Mouse (Mus musculus) liver, embryonic 16.5 days (tissue): ENCODE data around the gene Lrrc46. TPM values are rescaled to one million over a fixed set of nuclear protein-coding genes. Genes with fewer than 3 reads are reported as not detected.

Experiments
- ATAC-seq: fragments of 200-750 bp; cut with Nextera tagmentation; 2 replicates; pipeline ENCODE4 v1.8.0; 2017; ENCODE audit warnings: low read depth, mild to moderate bottlenecking, moderate number of reproducible peaks, moderate library complexity
- H3K27ac ChIP-seq: fragments of 300-500 bp; sonication (generic); 2 replicates; pipeline ENCODE4 v1.5.1; 2014; ENCODE audit warnings: mild to moderate bottlenecking, low read length
- H3K27me3 ChIP-seq: fragments of 300-500 bp; sonication (generic); 2 replicates; pipeline ENCODE4 v1.6.1; 2014; ENCODE audit warnings: low read depth, low read length, mixed read lengths; ENCODE audit not compliant: control insufficient read depth, insufficient read depth
- H3K36me3 ChIP-seq: fragments of 300-500 bp; sonication (generic); 2 replicates; pipeline ENCODE4 v1.6.1; 2014; ENCODE audit warnings: mild to moderate bottlenecking; ENCODE audit not compliant: control insufficient read depth, insufficient read depth
- H3K4me1 ChIP-seq: fragments of 300-500 bp; sonication (generic); 2 replicates; pipeline ENCODE4 v1.6.1; 2014; ENCODE audit warnings: low read depth, low read length, mixed read lengths; ENCODE audit not compliant: control insufficient read depth
- H3K4me2 ChIP-seq: fragments of 300-500 bp; sonication (generic); 2 replicates; pipeline ENCODE4 v1.6.1; 2014; ENCODE audit warnings: low read depth, low read length, mixed read lengths
- H3K4me3 ChIP-seq: fragments of 300-500 bp; sonication (generic); 2 replicates; pipeline ENCODE4 v1.5.1; 2014; ENCODE audit warnings: low read depth, mild to moderate bottlenecking, low read length
- H3K9ac ChIP-seq: fragments of 300-500 bp; sonication (generic); 2 replicates; pipeline ENCODE4 v1.6.1; 2014; ENCODE audit warnings: low read depth, low read length
- H3K9me3 ChIP-seq: fragments of 300-500 bp; sonication (generic); replicated peaks from 2 replicates; pipeline ENCODE4 v1.6.1; 2016; ENCODE audit warnings: low read length; ENCODE audit not compliant: control insufficient read depth
- WGBS: fragments of 180-500 bp; shearing (Covaris S2); extraction: QIAGEN DNeasy Blood & Tissue Kit; methylation state at CpG from one replicate; pipeline ENCODE4 v1.1.7; 2014; ENCODE audit not compliant: insufficient replicate concordance; 5-methylcytosine and 5-hydroxymethylcytosine counted together
- polyA plus RNA-seq: library from polyadenylated mRNA; unstranded; fragments of >200 nt; fragmentation: Nextera tagmentation; extraction: Ambion mirVana; gene quantifications from 2 replicates; pipeline ENCODE4 v1.2.1, GENCODE M21; 2015

Gene Lrrc46
- polyA plus RNA-seq, 1 experiment from 2014 or later = 0.41 TPM

DNA sequence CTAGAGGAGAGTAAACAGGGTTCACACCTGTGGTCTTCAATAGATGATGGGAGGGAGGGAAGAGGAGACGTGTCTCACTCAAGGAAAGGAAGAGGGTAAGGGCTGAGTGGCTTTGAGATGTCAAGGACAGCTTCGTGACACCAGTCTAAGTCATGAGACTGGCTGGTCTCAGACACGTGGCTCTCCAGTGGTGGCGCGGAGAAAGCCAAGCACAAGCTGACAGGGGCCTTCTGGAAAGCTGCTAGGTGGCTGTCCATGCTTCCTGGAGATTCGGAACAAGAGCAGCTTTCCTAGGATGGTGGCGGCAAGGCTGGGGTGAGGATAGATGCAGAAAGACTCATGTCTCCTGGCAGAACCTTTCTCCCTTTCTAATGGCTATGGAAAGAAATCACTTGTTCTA, 2.3 kb downstream of the Lrrc46 start:
- no peaks in the 10 kb centered on the region for H3K27me3 ChIP-seq
- 55% methylated on average over 7 of the region's 7 CpGs for WGBS
- H3K9ac ChIP-seq = no peak overlapping the region
- H3K27ac ChIP-seq = no peak overlapping the region
- ATAC-seq = no peak
- no peaks in the 10 kb centered on the region for H3K9me3 ChIP-seq
- H3K4me1 ChIP-seq = peaks cover 12% of the 10 kb centered on the region
- no peaks in the 10 kb centered on the region for H3K36me3 ChIP-seq
- no peak overlapping the region for H3K4me3 ChIP-seq
- H3K4me2 ChIP-seq = no peak overlapping the region

DNA sequence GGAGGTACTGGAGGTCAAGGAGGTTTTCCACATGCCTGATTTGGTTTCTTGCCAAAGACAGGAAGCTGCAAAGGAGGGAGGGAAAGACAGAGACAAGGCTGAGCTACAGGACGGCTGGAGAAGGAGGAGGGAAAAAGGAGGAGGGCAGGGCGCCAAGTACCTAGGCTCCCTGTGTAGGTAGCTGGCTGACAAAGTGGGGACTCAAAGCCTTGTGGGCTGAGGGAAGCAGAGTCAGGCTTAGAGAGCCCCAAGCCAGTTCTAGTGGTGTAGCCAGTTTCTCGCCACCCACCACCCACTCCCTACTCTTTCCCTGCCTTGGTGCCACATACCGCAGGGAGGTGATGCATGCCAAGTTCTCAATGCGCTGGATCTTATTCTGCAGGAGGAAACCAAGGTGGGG, 5.1 kb downstream of the Lrrc46 start:
- WGBS = 72% methylated on average over 5 of the region's 5 CpGs
- ATAC-seq = no peak
- Histone ChIP-seq H3K4me3 (no peak overlapping the region), H3K9ac (no peak overlapping the region), H3K4me1 (peaks cover 6% of the 10 kb centered on the region), H3K36me3 (no peaks in the 10 kb centered on the region), H3K4me2 (no peak overlapping the region), H3K27ac (no peak overlapping the region), H3K27me3 (no peaks in the 10 kb centered on the region), H3K9me3 (no peaks in the 10 kb centered on the region)

DNA sequence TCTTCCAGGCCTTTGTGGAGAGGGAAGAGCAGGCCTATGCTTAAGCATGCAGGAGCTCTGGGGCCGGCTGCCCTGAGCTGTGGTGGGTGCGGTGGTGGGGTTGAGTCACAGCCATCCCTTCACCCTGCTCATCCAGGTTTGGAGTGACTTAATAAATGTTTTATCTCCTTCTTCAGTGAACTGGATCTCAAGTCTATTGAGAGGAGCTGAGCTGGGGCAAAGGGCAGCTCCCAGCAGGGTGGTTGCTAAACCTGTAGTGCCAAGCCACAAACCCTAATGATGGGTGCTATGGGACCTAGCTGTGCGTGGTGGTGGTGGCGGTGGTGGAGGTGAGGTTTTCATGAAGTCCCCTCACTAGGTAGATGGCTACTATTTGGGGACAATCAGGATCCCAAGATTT, 7.4 kb downstream of the Lrrc46 start:
- WGBS = 66% methylated on average over 4 of the region's 4 CpGs
- no peaks in the 10 kb centered on the region for H3K9me3 ChIP-seq
- H3K4me3 ChIP-seq = no peak overlapping the region
- no peak overlapping the region for H3K9ac ChIP-seq
- no peak overlapping the region for H3K27ac ChIP-seq
- no peak for ATAC-seq
- no peak overlapping the region for H3K4me2 ChIP-seq
- no peaks in the 10 kb centered on the region for H3K36me3 ChIP-seq
- no peaks in the 10 kb centered on the region for H3K27me3 ChIP-seq
- peaks cover 13% of the 10 kb centered on the region for H3K4me1 ChIP-seq

DNA sequence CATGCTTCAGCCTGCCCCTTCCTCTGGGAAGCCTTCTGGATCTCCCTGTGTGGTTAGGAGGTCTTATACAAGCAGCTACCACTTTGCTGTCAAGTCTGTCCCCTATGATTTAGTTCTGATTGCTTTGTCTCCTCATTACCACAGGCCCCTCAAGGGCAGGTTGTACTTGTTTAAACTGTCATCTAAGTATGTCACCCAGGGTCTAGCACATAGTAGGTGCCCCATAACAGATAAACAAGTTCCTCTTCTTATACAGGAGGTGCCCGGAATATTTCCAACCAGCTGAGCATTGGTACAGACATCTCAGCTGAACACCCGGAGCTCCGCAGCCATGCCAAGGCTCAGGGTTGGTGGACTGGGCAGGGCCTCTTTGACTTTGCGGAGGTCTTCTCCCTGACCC, 8.7 kb downstream of the Lrrc46 start:
- peaks cover 13% of the 10 kb centered on the region for H3K4me1 ChIP-seq
- H3K4me2 ChIP-seq = no peak overlapping the region
- ATAC-seq = no peak
- H3K27me3 ChIP-seq = no peaks in the 10 kb centered on the region
- H3K4me3 ChIP-seq = no peak overlapping the region
- no peak overlapping the region for H3K9ac ChIP-seq
- H3K27ac ChIP-seq = no peak overlapping the region
- no peaks in the 10 kb centered on the region for H3K9me3 ChIP-seq
- H3K36me3 ChIP-seq = no peaks in the 10 kb centered on the region
- WGBS = 76% methylated on average over 4 of the region's 4 CpGs

DNA sequence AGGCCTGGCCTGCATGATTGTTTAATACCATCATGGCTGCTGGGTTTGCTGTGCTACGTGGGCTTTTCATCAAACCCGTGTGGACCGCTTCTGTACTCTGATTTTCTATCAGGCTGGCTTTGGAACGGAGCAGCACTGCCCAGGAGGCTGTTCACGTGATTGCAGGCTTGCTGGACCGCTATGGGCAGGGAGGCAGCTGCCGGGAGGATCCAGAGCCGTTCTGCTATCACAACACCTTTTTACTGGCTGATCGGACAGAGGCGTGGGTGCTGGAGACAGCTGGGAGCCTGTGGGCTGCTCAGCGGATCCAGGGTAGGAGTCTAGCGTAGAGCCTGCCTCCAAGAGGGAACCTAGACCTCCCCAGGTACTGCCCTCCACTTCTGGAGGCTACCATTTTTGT, 9.2 kb downstream of the Lrrc46 start:
- H3K4me3 ChIP-seq = no peak overlapping the region
- H3K4me2 ChIP-seq = no peak overlapping the region
- H3K4me1 ChIP-seq = peaks cover 13% of the 10 kb centered on the region
- H3K36me3 ChIP-seq = no peaks in the 10 kb centered on the region
- no peak for ATAC-seq
- H3K9me3 ChIP-seq = no peaks in the 10 kb centered on the region
- WGBS = 80% methylated on average over 12 of the region's 12 CpGs
- H3K9ac ChIP-seq = no peak overlapping the region
- no peak overlapping the region for H3K27ac ChIP-seq
- H3K27me3 ChIP-seq = no peaks in the 10 kb centered on the region

DNA sequence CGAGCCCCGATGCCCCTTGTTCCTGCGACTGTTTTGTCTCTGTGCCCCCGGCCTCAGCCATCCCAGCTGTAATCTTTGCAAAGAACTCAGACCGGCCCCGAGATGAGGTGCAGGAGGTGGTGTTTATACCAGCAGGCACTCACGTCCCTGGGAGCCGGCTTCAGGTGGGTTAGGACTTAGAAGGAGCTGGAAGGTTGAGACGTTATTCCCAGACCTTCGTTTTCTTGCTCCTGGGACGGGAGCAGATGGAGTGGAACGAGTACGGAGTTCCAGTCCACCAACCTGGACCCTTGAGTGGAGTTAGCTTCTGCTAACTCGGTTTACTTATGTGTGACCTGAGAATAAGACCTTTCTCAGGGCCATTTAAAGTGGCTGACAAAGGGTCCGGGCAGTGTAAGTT, 10.8 kb downstream of the Lrrc46 start:
- Histone ChIP-seq H3K4me2 (peak overlapping the region; percentile 78), H3K4me1 (peaks cover 18% of the 10 kb centered on the region), H3K27me3 (no peaks in the 10 kb centered on the region), H3K9ac (peak overlapping the region; percentile 69), H3K4me3 (peak overlapping the region; percentile 68), H3K9me3 (no peaks in the 10 kb centered on the region), H3K27ac (peak overlapping the region; percentile 27; the same call in 1 of the 2 replicates), H3K36me3 (no peaks in the 10 kb centered on the region)
- no peak for ATAC-seq
- WGBS = 21% methylated on average over 15 of the region's 15 CpGs

DNA sequence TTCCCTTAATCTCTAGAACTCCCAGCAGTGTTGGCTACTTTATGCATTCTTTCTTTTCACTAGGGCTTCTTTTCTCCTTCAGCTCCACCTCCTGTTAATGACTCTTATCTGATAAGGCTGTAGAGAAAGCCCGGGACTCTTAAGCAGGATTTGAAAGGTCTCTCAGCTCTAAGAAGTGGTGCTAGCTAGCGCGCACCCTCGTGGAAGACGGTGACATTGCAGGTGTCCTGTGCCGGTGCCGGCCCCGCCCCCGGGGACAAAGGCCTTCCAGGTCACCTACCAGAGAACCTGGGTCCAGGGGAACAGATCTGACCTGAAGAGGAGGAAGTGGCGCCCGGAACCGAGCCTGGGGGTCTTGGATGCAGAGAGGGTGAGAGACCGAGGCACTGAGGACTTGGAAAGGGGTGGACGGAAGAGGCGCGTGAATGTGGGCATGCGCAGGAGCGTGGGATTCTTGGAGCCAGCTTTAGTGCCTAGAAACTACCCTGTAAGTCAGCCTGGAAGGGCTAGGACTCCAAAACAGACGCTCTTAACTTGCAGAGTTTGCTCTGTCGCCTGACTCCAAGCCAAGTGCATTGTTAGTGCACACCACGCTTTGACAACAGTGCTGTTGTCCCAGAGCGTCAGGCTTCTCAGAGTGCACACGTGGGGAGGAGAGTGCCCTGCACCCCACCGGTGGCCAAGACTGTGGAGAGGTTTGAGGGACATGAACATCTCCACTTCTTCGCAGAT, 11.4 kb downstream of the Lrrc46 start, which contains the start of gene Scrn2:
Gene Scrn2, plus strand, starts transcription at position 253 of the 732 bp plus-strand sequence.
- Histone ChIP-seq H3K27me3 (peaks cover under 1% of the 10 kb centered on the region; the same call in 1 of the 2 replicates), H3K27ac (peak within 1 kb of the TSS; percentile 27; the same call in 1 of the 2 replicates)
- peak; percentile 69 for ATAC-seq

DNA sequence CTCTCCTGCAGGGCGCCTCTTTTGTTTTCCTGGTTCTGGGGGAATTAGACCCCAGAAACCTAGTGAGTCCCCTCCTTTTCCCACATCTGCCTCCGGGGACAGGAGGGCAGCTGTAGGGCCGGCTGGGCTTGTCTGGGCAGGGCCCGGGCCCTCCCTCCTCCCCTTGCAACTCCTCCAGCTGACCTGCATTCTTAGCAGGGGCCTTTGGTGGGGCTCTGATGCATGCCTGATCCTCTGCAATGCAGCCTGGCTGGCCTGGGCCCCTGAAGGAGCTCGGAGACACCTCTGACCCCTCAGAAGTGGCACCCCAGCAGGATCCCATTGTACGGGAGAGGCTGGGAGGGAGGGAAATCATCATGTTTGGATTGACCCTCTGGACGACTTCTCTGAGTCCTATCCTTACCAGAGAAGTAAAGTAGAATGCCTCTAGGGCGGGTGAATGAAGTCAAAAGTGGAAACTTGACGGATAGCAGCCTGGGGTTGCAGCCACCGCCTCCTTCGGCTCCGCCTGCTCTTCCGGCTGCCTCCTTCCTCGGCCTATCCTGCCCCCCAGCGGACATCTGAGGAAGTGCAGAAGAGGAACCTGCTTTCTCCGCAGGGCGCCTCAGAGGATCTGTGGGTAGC, 15.4 kb downstream of the Lrrc46 start:
- Histone ChIP-seq H3K27me3 (peaks cover 41% of the 10 kb centered on the region), H3K27ac (no peak overlapping the region), H3K4me3 (peak overlapping the region; percentile 25), H3K4me2 (peak overlapping the region; percentile 64), H3K36me3 (no peaks in the 10 kb centered on the region), H3K4me1 (peaks cover 25% of the 10 kb centered on the region), H3K9me3 (no peaks in the 10 kb centered on the region), H3K9ac (no peak overlapping the region)
- peak; percentile 35; the same call in 1 of the 2 replicates for ATAC-seq
- 9% methylated on average over 17 of the region's 17 CpGs for WGBS

More for the DNA sequence above, 11.4 kb downstream of the Lrrc46 start, which contains the start of gene Scrn2:
- peak within 1 kb of the TSS; percentile 78 for H3K4me2 ChIP-seq
- H3K4me1 ChIP-seq = peaks cover 18% of the 10 kb centered on the region
- peak within 1 kb of the TSS; percentile 69 for H3K9ac ChIP-seq
- H3K36me3 ChIP-seq = no peaks in the 10 kb centered on the region
- WGBS = 3% methylated on average over 25 of the region's 25 CpGs
- H3K4me3 ChIP-seq = peak within 1 kb of the TSS; percentile 68
- H3K9me3 ChIP-seq = no peaks in the 10 kb centered on the region

DNA sequence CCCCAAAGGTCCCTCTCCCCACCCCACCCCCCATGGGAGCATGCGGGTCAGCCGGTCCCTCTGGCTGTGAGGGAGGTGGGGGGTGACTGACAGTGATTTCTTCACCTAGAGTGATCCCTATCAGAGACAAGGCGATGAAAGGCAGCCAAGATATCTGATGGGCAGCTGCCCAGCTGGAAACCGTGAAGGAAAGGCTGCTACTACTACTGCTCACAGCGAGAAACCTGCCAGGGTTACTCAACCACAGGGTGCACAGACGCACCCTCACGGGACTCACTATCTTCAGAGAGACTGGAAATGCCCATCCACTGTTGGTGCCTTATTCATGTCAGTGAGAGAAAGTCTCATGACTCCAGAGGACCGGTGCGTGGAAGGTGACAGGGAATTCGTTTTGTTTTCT, 16.2 kb downstream of the Lrrc46 start:
- peaks cover 49% of the 10 kb centered on the region for H3K27me3 ChIP-seq
- no peaks in the 10 kb centered on the region for H3K9me3 ChIP-seq
- no peaks in the 10 kb centered on the region for H3K36me3 ChIP-seq
- no peak overlapping the region for H3K27ac ChIP-seq
- ATAC-seq = no peak
- H3K4me1 ChIP-seq = peaks cover 17% of the 10 kb centered on the region
- WGBS = 60% methylated on average over 10 of the region's 10 CpGs
- no peak overlapping the region for H3K4me3 ChIP-seq
- no peak overlapping the region for H3K9ac ChIP-seq
- H3K4me2 ChIP-seq = no peak overlapping the region
